Comparison of ENCODE assay signal across 16 mouse cellular contexts in genomic region chr4:28940710-28941109, GRCm38 (mm10).
"Had no signal": no experiment of that assay in that cellular context is flagged by ENCODE, and none has a peak within 500 bp of the region (broad histone marks: within the 10 kb centered on the region; RNA-seq: fewer than 3 reads in every experiment).

No protein-coding gene starts in this region.

- H3K4me1 ChIP-seq: stomach, embryonic 15.5 days had no signal

- H3K4me3 ChIP-seq: neural tube, embryonic 13.5 days; neural tube, embryonic 15.5 days; stomach, embryonic 15.5 days had no signal

- H3K9ac ChIP-seq: neural tube, embryonic 13.5 days; neural tube, embryonic 15.5 days; stomach, embryonic 15.5 days had no signal

- DNase-seq: retina, postnatal 1 day; right cerebral cortex, adult 18-20 months; right cerebral cortex, postnatal 14 days; right cerebral cortex, postnatal 25 days; right cerebral cortex, postnatal 4 days; spleen, adult 18-20 months; thymus, adult 18-20 months; thymus, adult 2 months; thymus, postnatal 14 days; thymus, postnatal 25 days; thymus, postnatal 36 days; thymus, postnatal 4 days had no signal

- H3K27me3 ChIP-seq: neural tube, embryonic 13.5 days; neural tube, embryonic 15.5 days; stomach, embryonic 15.5 days had no signal

- H3K36me3 ChIP-seq: neural tube, embryonic 13.5 days; stomach, embryonic 15.5 days had no signal

- H3K27ac ChIP-seq: neural tube, embryonic 13.5 days; neural tube, embryonic 15.5 days; stomach, embryonic 15.5 days; stomach, postnatal 0 days had no signal

- H3K9me3 ChIP-seq: neural tube, embryonic 13.5 days; neural tube, embryonic 15.5 days; stomach, embryonic 15.5 days had no signal

- H3K4me2 ChIP-seq: neural tube, embryonic 13.5 days; neural tube, embryonic 15.5 days; stomach, embryonic 15.5 days had no signal
